Mouse (Mus musculus) gastrocnemius, postnatal 14 days (tissue): ENCODE data around the gene Vmn1r4. TPM values are rescaled to one million over a fixed set of nuclear protein-coding genes. Genes with fewer than 3 reads are reported as not detected.

ENCODE experiments used
- DNase-seq: peaks from one replicate; pipeline ENCODE4 v3.0.0; 2021; ENCODE audit warnings: mixed read lengths
- intact Hi-C: fragments of 180-260 bp; cut with DNase I; formaldehyde crosslinking; loops from one replicate; pipeline ENCODE4 v1.15.1; 2025; ENCODE audit warnings: low total_unique reads
- total RNA-seq, 2 experiments: library from RNA; stranded (reverse); gene quantifications; 2 replicates each; pipeline ENCODE4 v1.2.3; 2021

The Vmn1r4 gene
- total RNA-seq, 2 experiments from 2014 or later, result 0.10 to 0.18 TPM

GRCm38 (mm10) chr6:56910910-56911309, 12.9 kb upstream of the Vmn1r4 start:
- DNase-seq, result no peak
- intact Hi-C loops, result no loop called here

GRCm38 (mm10) chr6:56913092-56913858, 10.5 kb upstream of the Vmn1r4 start:
- intact Hi-C loops, result no loop called here
- no peak for DNase-seq

GRCm38 (mm10) chr6:56916279-56916678, 7.5 kb upstream of the Vmn1r4 start:
- intact Hi-C loops, result no loop called here
- no peak for DNase-seq

- intact Hi-C loops, result no loop called here
- no peak for DNase-seq
Observed at GRCm38 (mm10) chr6:56917578-56918368, 6.0 kb upstream of the Vmn1r4 start.

GRCm38 (mm10) chr6:56919330-56920044, 4.3 kb upstream of the Vmn1r4 start:
- intact Hi-C loops, result no loop called here
- DNase-seq, result no peak

- intact Hi-C loops, result no loop called here
- DNase-seq, result no peak
Observed at GRCm38 (mm10) chr6:56920222-56921092, 3.4 kb upstream of the Vmn1r4 start.

- intact Hi-C loops, result no loop called here
- no peak for DNase-seq
Observed at GRCm38 (mm10) chr6:56923331-56923725, 487 bp upstream of the Vmn1r4 start.

GRCm38 (mm10) chr6:56931648-56932415, 8.0 kb downstream of the Vmn1r4 start:
- DNase-seq, result no peak
- intact Hi-C loops, result no loop called here

GRCm38 (mm10) chr6:56932464-56932863, 8.6 kb downstream of the Vmn1r4 start:
- intact Hi-C loops, result no loop called here
- DNase-seq, result no peak

GRCm38 (mm10) chr6:56934366-56934765, 10.6 kb downstream of the Vmn1r4 start:
- intact Hi-C loops, result no loop called here
- no peak for DNase-seq

GRCm38 (mm10) chr6:56956436-56956835, 32.6 kb downstream of the Vmn1r4 start:
- intact Hi-C loops, result no loop called here
- no peak for DNase-seq

GRCm38 (mm10) chr6:56969973-56970372, 46.2 kb downstream of the Vmn1r4 start, which contains the start of gene Vmn1r5:
Vmn1r5 (plus strand) TSS chr6:56970273.
- intact Hi-C loops, result no loop called here
- DNase-seq, result no peak

- intact Hi-C loops, result no loop called here
- no peak for DNase-seq
Observed at GRCm38 (mm10) chr6:56996943-56997342, 73.1 kb downstream of the Vmn1r4 start, which contains the start of gene Vmn1r6. Vmn1r6 (plus strand) TSS chr6:56997243.

Other genes starting within 250 kb of the Vmn1r4 start
- 10 to 100 TPM; 15.9 to 17.0 TPM for gene Lsm5, start 219.3 kb upstream of the Vmn1r4 start, total RNA-seq
- 1 to 10 TPM; 3.8 to 4.9 TPM for gene Avl9, start 209.1 kb upstream of the Vmn1r4 start, total RNA-seq
- 10 to 100 TPM; 19.0 to 20.1 TPM for gene Kbtbd2, start 126.2 kb upstream of the Vmn1r4 start, total RNA-seq
- 10 to 100 TPM; 78.4 to 90.1 TPM for gene Fkbp9, start 92.0 kb upstream of the Vmn1r4 start, total RNA-seq
- 10 to 100 TPM; 53.9 to 58.8 TPM for gene Nt5c3, start 83 bp upstream of the Vmn1r4 start, total RNA-seq
- gene Vmn1r5, start 46.3 kb downstream of the Vmn1r4 start, total RNA-seq, result not detected
- not detected for gene Vmn1r6, start 73.2 kb downstream of the Vmn1r4 start, total RNA-seq
- gene Vmn1r7, start 101.3 kb downstream of the Vmn1r4 start, total RNA-seq, result not detected
- gene Vmn1r8, start 108.3 kb downstream of the Vmn1r4 start, total RNA-seq, result not detected
- gene Vmn1r9, start 142.8 kb downstream of the Vmn1r4 start, total RNA-seq, result not detected
- not detected for gene Vmn1r10, start 185.4 kb downstream of the Vmn1r4 start, total RNA-seq
- not detected for gene Vmn1r11, start 209.4 kb downstream of the Vmn1r4 start, total RNA-seq
- gene Vmn1r12, start 232.9 kb downstream of the Vmn1r4 start, total RNA-seq, result not detected